Mouse (Mus musculus) megakaryocyte, embryonic 14.5 days (primary cell): Measurements from ENCODE around the gene Papss2. TPM values are rescaled to one million over a fixed set of nuclear protein-coding genes. Genes with fewer than 3 reads are reported as not detected.
"Not testable (repeated sequence)": the region's sequence is repeated elsewhere in the genome, so short reads cannot be mapped to it uniquely, and the experiment has no call there.

ENCODE experiments used
- H3K27me3 ChIP-seq: replicated peaks from 2 replicates; pipeline ENCODE3; 2012; ENCODE audit warnings: inconsistent platforms
- H3K36me3 ChIP-seq: replicated peaks from 2 replicates; pipeline ENCODE3; 2012; ENCODE audit warnings: low read length, inconsistent platforms, mixed read lengths
- H3K4me1 ChIP-seq: 2 replicates; pipeline ENCODE4 v1.6.1; 2012; ENCODE audit warnings: inconsistent platforms
- H3K4me3 ChIP-seq: replicated peaks from 2 replicates; pipeline ENCODE3; 2012; ENCODE audit warnings: moderate library complexity, mild to moderate bottlenecking, inconsistent platforms
- H3K9me3 ChIP-seq: 2 replicates; pipeline ENCODE4 v1.6.1; 2012; ENCODE audit warnings: inconsistent platforms
- FLI1 ChIP-seq: IDR thresholded peaks from 2 replicates; pipeline ENCODE4 v1.6.1; 2012; ENCODE audit warnings: low read length, inconsistent platforms, mixed read lengths
- GATA1 ChIP-seq: IDR thresholded peaks from 3 replicates; pipeline ENCODE4 v1.6.1; 2012; ENCODE audit warnings: mixed read lengths, low read length, inconsistent platforms, borderline replicate concordance
- polyA plus RNA-seq: library from polyadenylated mRNA; stranded (reverse); fragments of >175 nt; gene quantifications from 2 replicates; pipeline ENCODE4 v1.2.3, GENCODE M21; 2012; ENCODE audit warnings: low replicate concordance; ENCODE audit not compliant: insufficient read depth

The Papss2 gene
- polyA plus RNA-seq, 1 experiment = 0.66 TPM

DNA sequence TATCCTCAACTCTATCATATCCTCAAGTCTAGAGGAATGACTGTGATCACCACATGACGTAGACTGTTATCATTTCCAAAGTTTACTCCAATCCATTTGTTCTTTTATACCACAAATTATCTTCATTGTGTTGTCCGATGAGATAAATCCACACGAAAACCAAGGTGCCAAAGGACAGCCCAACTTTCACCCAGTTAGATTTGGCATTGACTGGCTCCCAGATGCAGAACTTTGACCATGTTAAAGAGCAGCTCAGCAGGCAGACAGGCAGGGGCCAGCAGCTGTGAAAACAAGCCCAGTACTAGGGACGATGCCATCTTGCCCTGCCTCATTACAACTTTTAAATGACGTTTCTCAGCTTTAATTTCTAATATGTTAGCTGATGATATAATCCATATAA, 63.8 kb downstream of the Papss2 start:
- no peak overlapping the region for H3K4me3 ChIP-seq
- no peaks in the 10 kb centered on the region for H3K4me1 ChIP-seq
- H3K27me3 ChIP-seq = no peaks in the 10 kb centered on the region
- H3K9me3 ChIP-seq = no peaks in the 10 kb centered on the region
- TF ChIP-seq FLI1 (no peak), GATA1 (no peak)
- peaks cover 9% of the 10 kb centered on the region for H3K36me3 ChIP-seq

DNA sequence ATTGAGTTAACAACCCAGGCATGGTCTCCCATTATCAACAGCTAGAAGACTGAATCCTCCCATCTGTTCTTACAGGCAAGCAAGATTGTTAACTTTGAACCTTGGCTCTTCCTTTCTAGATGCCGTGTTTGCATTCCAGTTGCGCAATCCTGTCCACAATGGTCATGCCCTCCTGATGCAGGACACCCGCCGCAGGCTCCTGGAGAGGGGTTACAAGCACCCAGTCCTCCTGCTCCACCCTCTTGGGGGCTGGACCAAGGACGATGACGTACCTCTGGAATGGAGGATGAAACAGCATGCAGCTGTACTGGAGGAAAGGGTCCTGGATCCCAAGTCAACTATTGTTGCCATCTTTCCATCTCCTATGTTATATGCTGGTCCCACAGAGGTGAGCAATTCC, 67.3 kb downstream of the Papss2 start:
- H3K4me3 ChIP-seq = no peak overlapping the region
- no peaks in the 10 kb centered on the region for H3K4me1 ChIP-seq
- H3K27me3 ChIP-seq = no peaks in the 10 kb centered on the region
- H3K9me3 ChIP-seq = no peaks in the 10 kb centered on the region
- no peak for TF ChIP-seq GATA1
- TF ChIP-seq FLI1 = no peak
- peaks cover 18% of the 10 kb centered on the region for H3K36me3 ChIP-seq

DNA sequence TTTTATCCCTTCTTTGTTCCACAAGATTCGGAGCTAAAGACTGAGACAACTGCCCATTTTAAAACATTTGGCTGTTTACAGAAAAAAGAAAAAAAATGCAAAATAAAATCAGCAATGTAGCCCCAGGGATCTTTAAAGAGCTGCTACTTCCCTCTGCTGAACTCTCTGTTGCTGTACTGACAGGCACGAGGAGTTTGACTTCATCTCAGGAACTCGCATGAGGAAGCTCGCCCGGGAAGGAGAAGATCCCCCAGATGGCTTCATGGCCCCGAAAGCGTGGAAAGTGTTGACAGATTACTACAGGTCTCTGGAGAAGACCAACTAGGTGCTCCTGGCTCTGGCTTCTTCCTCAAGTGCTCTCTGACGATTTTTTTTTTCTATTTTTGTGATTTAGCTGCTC, 69.7 kb downstream of the Papss2 start:
- TF ChIP-seq FLI1 (no peak), GATA1 (no peak)

DNA sequence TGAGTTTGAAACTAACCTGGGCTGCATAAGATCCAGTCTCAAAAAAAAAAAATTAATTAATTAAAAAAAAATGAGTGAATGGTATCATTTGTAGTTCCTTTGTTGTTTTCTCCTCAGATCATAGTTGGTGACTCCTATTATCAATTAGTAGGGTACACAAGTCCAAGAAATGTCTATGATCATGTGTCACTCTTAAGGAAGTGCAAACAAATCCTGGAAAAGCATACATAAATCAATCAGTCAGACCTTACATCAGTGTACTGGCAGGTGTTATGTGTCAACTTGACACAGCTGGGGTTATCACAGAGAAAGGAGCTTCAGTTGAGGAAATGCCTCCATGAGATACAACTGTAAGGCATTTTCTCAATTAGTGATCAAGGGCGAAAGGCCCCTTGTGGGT, 72.2 kb downstream of the Papss2 start:
- not testable (repeated sequence) for H3K4me1 ChIP-seq, H3K27me3 ChIP-seq, H3K9me3 ChIP-seq, H3K4me3 ChIP-seq
- peaks cover 50% of the 10 kb centered on the region for H3K36me3 ChIP-seq

More for the DNA sequence above, 69.7 kb downstream of the Papss2 start:
- H3K4me1 ChIP-seq = no peaks in the 10 kb centered on the region
- no peak overlapping the region for H3K4me3 ChIP-seq
- H3K9me3 ChIP-seq = no peaks in the 10 kb centered on the region
- peaks cover 29% of the 10 kb centered on the region for H3K36me3 ChIP-seq
- no peaks in the 10 kb centered on the region for H3K27me3 ChIP-seq

DNA sequence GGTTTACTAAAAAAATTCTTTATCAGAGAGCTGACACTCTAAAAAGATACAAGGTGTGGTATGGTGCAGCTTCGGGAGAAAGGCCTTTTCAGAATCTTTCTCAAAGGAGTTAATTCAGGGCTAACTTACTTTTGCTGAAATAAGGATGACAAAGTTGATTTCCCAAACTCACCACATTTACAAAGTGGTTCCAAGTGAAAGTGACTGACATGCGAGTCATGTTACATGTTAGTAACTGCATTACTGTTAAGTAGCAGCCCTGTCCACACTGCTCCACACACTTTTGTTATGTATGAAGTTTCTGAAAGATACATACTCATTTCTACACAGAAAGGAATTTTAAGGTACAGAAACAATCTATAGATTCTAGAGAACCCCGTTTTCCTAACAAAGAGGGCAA, 80.2 kb downstream of the Papss2 start:
- TF ChIP-seq GATA1 = no peak
- no peak for TF ChIP-seq FLI1
- Histone ChIP-seq H3K36me3 (peaks cover 74% of the 10 kb centered on the region), H3K4me1 (no peaks in the 10 kb centered on the region; the same call in 1 of the 2 replicates)

DNA sequence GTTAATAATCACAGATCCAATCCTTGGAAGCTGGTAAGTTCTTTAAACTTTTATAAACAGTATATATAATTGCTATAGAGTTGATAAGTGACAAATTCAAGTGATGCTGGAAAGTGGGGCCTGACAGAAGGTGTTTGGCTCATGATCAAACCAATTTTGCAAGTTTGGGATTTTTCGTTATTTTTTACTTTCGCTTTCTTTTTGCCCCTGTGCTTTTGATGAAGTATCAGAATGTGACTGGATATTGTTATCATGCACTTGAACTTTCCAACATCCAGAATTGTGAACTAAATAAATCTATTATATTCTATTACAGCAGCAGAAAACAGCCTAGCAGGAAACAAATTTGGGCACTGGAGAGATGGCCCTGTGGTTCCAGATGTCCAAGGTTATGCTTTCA, 85.3 kb downstream of the Papss2 start:
- Histone ChIP-seq H3K27me3 (no peaks in the 10 kb centered on the region), H3K9me3 (no peaks in the 10 kb centered on the region), H3K4me1 (peaks cover 4% of the 10 kb centered on the region; the same call in 1 of the 2 replicates), H3K4me3 (peak overlapping the region; percentile 85), H3K36me3 (peaks cover 64% of the 10 kb centered on the region)
- TF ChIP-seq GATA1 = no peak
- no peak for TF ChIP-seq FLI1

More for the DNA sequence above, 80.2 kb downstream of the Papss2 start:
- Histone ChIP-seq H3K9me3 (no peaks in the 10 kb centered on the region), H3K27me3 (no peaks in the 10 kb centered on the region), H3K4me3 (no peak overlapping the region)

DNA sequence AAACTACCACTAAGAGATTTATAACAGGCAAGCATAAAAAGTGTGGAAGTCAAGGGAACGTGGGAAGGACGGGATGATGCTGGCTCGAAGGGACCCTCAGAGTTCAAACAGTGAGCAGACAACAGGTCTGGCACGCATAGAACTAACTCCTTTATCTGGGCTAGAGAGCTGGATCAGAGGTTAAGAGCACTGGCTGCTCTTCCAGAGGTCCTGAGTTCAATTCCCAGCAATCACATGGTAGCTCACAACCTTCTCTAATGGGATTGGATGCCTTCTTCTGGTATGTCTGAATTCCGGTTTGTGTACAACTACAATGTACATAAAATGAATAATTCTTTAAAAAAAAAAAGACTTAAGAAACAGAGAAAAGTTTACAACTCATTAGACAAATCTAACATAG, 87.5 kb downstream of the Papss2 start:
- Histone ChIP-seq H3K36me3 (peaks cover 68% of the 10 kb centered on the region), H3K4me1 (peaks cover 4% of the 10 kb centered on the region; the same call in 1 of the 2 replicates), H3K9me3 (no peaks in the 10 kb centered on the region), H3K4me3 (no peak overlapping the region), H3K27me3 (no peaks in the 10 kb centered on the region)
- no peak for TF ChIP-seq GATA1
- no peak for TF ChIP-seq FLI1

DNA sequence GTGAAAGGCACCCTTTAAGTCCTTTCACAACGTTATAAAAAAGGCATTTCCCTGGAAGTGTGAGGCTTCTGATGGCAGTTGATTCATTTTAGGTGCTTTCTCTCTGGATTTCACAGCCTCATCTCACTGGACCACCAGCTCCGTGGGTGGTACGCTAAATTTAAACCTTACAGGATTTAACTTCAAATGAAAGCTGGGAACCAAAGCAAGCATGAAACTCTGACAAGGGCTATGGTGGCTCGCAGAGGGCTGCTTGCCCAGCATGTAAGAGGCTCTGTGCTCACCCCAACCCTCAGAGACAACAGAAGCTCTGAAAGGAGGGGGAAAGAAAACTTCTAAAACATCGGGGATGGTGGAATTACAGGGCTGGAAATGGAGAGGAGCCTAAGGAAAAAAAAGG, 92.1 kb downstream of the Papss2 start:
- no peak for TF ChIP-seq GATA1
- TF ChIP-seq FLI1 = no peak
- H3K4me3 ChIP-seq = no peak overlapping the region
- H3K27me3 ChIP-seq = no peaks in the 10 kb centered on the region
- no peaks in the 10 kb centered on the region for H3K4me1 ChIP-seq
- H3K36me3 ChIP-seq = peaks cover 68% of the 10 kb centered on the region
- no peaks in the 10 kb centered on the region for H3K9me3 ChIP-seq

DNA sequence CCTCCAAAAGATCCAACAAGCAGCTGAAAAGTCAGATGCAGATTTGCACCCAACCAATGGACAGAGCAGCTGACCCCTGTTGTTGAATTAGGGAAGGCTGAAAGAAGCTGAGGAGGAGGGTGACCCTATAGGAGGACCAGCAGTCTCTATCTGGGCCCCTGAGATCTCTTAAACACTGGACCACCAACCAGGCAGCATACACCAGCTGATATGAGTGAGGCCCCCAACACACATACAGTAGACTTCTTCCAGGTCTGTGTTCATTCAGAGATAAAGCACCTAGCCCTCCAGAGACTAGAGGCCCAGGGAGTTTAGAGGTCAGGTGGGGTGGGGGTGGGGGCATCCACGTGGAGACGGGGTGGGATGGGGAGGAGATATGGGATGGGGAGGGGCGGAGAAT, 92.6 kb downstream of the Papss2 start:
- H3K9me3 ChIP-seq, H3K4me1 ChIP-seq, H3K4me3 ChIP-seq, H3K27me3 ChIP-seq: not testable (repeated sequence)
- H3K36me3 ChIP-seq = peaks cover 68% of the 10 kb centered on the region

DNA sequence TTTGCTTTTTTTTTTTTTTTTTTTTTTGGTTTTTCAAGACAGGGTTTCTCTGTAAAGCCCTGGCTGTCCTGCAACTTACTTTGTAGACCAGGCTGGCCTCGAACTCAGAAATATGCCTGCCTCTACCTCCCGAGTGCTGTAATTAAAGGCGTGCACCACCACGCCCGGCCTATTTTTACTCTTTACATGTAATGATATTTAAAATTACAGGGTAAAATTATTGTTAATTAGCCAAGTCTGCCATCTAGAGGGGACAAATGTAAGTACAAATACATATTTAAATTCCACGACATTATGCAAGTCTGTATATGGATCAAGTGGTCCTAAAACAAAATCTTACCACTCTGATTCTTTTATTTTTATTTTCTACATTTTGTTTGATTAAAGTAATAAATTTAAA, 94.1 kb downstream of the Papss2 start:
- Histone ChIP-seq H3K36me3 (peaks cover 69% of the 10 kb centered on the region), H3K9me3 (no peaks in the 10 kb centered on the region)

DNA sequence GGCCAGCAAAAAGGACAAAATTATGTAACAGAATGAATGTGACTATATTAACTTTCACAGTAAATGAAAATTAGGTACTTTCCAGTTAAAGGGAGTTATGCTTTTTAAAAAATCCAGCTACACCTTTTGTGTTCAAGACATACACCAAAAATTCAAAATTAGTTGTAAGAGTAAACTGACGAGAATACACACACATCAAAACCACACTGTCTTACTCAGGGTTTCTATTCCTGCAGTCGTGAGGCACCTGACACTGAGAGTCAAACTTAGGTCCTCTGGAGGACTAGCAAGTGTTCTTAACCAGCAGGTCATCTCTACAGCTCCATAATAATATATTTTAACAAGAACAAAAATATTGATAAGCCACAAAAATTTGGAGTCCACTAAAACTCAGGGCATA, 101.1 kb downstream of the Papss2 start:
- Histone ChIP-seq H3K4me1 (no peaks in the 10 kb centered on the region), H3K9me3 (no peaks in the 10 kb centered on the region), H3K4me3 (no peak overlapping the region), H3K27me3 (no peaks in the 10 kb centered on the region), H3K36me3 (peaks cover 89% of the 10 kb centered on the region)
- TF ChIP-seq FLI1 (no peak), GATA1 (no peak)

More for the DNA sequence above, 94.1 kb downstream of the Papss2 start:
- H3K27me3 ChIP-seq = no peaks in the 10 kb centered on the region
- TF ChIP-seq FLI1 (no peak), GATA1 (no peak)
- no peak overlapping the region for H3K4me3 ChIP-seq
- H3K4me1 ChIP-seq = no peaks in the 10 kb centered on the region

DNA sequence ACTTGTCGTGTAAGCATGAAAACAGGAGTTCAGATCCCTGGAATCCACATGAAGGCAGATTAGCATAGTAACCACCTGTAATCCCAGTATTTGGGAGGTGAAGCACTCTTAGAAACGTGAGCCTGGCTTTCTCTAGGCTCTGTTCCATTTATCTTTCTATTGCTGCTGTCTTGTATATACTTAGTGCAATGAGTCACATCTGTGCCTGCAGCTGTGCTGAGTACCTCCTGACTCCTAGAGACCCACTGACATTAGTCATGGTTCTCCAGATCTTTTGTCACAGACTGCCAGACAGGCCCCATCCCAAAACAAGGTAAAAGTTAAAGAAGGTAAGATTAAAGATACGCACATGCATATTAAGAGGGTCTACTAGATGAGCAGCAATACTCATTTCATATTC, 106.6 kb downstream of the Papss2 start:
- H3K4me1 ChIP-seq = no peaks in the 10 kb centered on the region
- H3K9me3 ChIP-seq = no peaks in the 10 kb centered on the region
- H3K27me3 ChIP-seq = no peaks in the 10 kb centered on the region
- H3K36me3 ChIP-seq = peaks cover 87% of the 10 kb centered on the region
- H3K4me3 ChIP-seq = no peak overlapping the region
- TF ChIP-seq FLI1 = no peak
- no peak for TF ChIP-seq GATA1
